Mouse (Mus musculus) gastrocnemius, adult 2 months (tissue): ENCODE data around the gene Henmt1. TPM values are rescaled to one million over a fixed set of nuclear protein-coding genes. Genes with fewer than 3 reads are reported as not detected.

Source experiments
- DNase-seq: peaks from one replicate; pipeline ENCODE4 v3.0.0; 2022
- H3K27ac ChIP-seq: fragments of 200-600 bp; 2 replicates; pipeline ENCODE4 v1.8.1; 2022; ENCODE audit warnings: mild to moderate bottlenecking
- H3K4me3 ChIP-seq: fragments of 200-600 bp; 2 replicates; pipeline ENCODE4 v1.8.1; 2022; ENCODE audit warnings: mild to moderate bottlenecking, moderate library complexity
- CTCF ChIP-seq: fragments of 200-600 bp; IDR thresholded peaks from 2 replicates; pipeline ENCODE4 v1.8.1; 2022; ENCODE audit warnings: antibody characterized with exemption, mild to moderate bottlenecking, moderate library complexity
- intact Hi-C: fragments of 180-260 bp; cut with DNase I; formaldehyde crosslinking; loops from one replicate; pipeline ENCODE4 v1.15.1; 2025
- long read RNA-seq, 2 experiments: library from polyadenylated mRNA; stranded (forward); transcript quantifications; one replicate each; pipeline ENCODE4 v2.0.0; 2021
- total RNA-seq, 2 experiments: library from RNA; stranded (reverse); gene quantifications; 2 replicates each; pipeline ENCODE4 v1.2.3; 2021

The Henmt1 gene
- not detected for total RNA-seq
- long read RNA-seq, experiment 1 = 0 reads
- long read RNA-seq, experiment 2 = 0 reads

GRCm38 (mm10) chr3:108939573-108939972, at the start of gene Henmt1:
Gene Henmt1, plus strand, starts transcription at chr3:108939873.
- intact Hi-C loops = no loop called here
- DNase-seq = no peak
- H3K4me3 ChIP-seq = peak within 1 kb of the TSS; percentile 42

GRCm38 (mm10) chr3:108889908-108890307, 49.8 kb upstream of the Henmt1 start, which contains the start of gene Fndc7:
Gene Fndc7, minus strand, starts transcription at chr3:108890008.
- no peak within 1 kb of the TSS for H3K27ac ChIP-seq
- no peak within 1 kb of the TSS for H3K4me3 ChIP-seq
- intact Hi-C loops = no loop called here
- no peak for DNase-seq
- no peak for TF ChIP-seq CTCF

More at GRCm38 (mm10) chr3:108939573-108939972, at the start of gene Henmt1:
- H3K27ac ChIP-seq = no peak within 1 kb of the TSS
- TF ChIP-seq CTCF = no peak

GRCm38 (mm10) chr3:108892080-108892479, 47.6 kb upstream of the Henmt1 start:
- no peak overlapping the region for H3K27ac ChIP-seq
- H3K4me3 ChIP-seq = no peak overlapping the region
- DNase-seq = no peak
- no peak for TF ChIP-seq CTCF
- intact Hi-C loops = no loop called here

- intact Hi-C loops = no loop called here
- H3K27ac ChIP-seq = no peak overlapping the region
- H3K4me3 ChIP-seq = no peak overlapping the region
- TF ChIP-seq CTCF = no peak
- no peak for DNase-seq
Measured at GRCm38 (mm10) chr3:108892914-108893313, 46.8 kb upstream of the Henmt1 start.

GRCm38 (mm10) chr3:108898640-108899039, 41.0 kb upstream of the Henmt1 start:
- no peak for TF ChIP-seq CTCF
- intact Hi-C loops = no loop called here
- DNase-seq = no peak
- Histone ChIP-seq H3K4me3 (no peak overlapping the region), H3K27ac (no peak overlapping the region)

- intact Hi-C loops = no loop called here
- no peak for TF ChIP-seq CTCF
Measured at GRCm38 (mm10) chr3:108900147-108900546, 39.5 kb upstream of the Henmt1 start.

GRCm38 (mm10) chr3:108900681-108901080, 39.0 kb upstream of the Henmt1 start:
- Histone ChIP-seq H3K27ac (peak overlapping the region; percentile 54), H3K4me3 (no peak overlapping the region)
- peak; percentile 30 for DNase-seq
- intact Hi-C loops = no loop called here
- no peak for TF ChIP-seq CTCF

More at GRCm38 (mm10) chr3:108900147-108900546, 39.5 kb upstream of the Henmt1 start:
- peak overlapping the region; percentile 54 for H3K27ac ChIP-seq
- no peak for DNase-seq
- no peak overlapping the region for H3K4me3 ChIP-seq

GRCm38 (mm10) chr3:108902038-108902437, 37.6 kb upstream of the Henmt1 start:
- DNase-seq = no peak
- intact Hi-C loops = no loop called here
- peak; percentile 50 for TF ChIP-seq CTCF
- Histone ChIP-seq H3K4me3 (no peak overlapping the region), H3K27ac (no peak overlapping the region)

GRCm38 (mm10) chr3:108902934-108903333, 36.7 kb upstream of the Henmt1 start:
- Histone ChIP-seq H3K4me3 (no peak overlapping the region), H3K27ac (no peak overlapping the region)
- intact Hi-C loops = no loop called here
- no peak for TF ChIP-seq CTCF
- no peak for DNase-seq

GRCm38 (mm10) chr3:108910303-108911080, 29.2 kb upstream of the Henmt1 start:
- intact Hi-C loops = loop anchor here (5.0 to 10.0 kb wide), 3 partner anchors 58 to 1342 kb away; partner anchors contain the start of gene Prmt6
- DNase-seq = no peak
- TF ChIP-seq CTCF = no peak
- H3K27ac ChIP-seq = peak overlapping the region; percentile 96
- peak overlapping the region; percentile 87 for H3K4me3 ChIP-seq

GRCm38 (mm10) chr3:108911081-108911547, 28.6 kb upstream of the Henmt1 start:
- DNase-seq = peak; percentile 57
- TF ChIP-seq CTCF = peak; percentile 41
- H3K4me3 ChIP-seq = peak overlapping the region; percentile 87
- H3K27ac ChIP-seq = peak overlapping the region; percentile 96
- intact Hi-C loops = loop anchor here (5.0 to 10.0 kb wide), 3 partner anchors 59 to 1341 kb away; partner anchors contain the start of gene Prmt6

- peak within 1 kb of the TSS; percentile 87 for H3K4me3 ChIP-seq
- H3K27ac ChIP-seq = peak within 1 kb of the TSS; percentile 96
- intact Hi-C loops = loop anchor here (5.0 to 10.0 kb wide), 3 partner anchors 59 to 1341 kb away; partner anchors contain the start of gene Prmt6
- DNase-seq = peak; percentile 98
- TF ChIP-seq CTCF = no peak
Measured at GRCm38 (mm10) chr3:108911548-108912413, 27.9 kb upstream of the Henmt1 start, which contains the start of gene Prpf38b. Gene Prpf38b, minus strand, starts transcription at chr3:108911727.
